Mouse (Mus musculus) limb, embryonic 14.5 days (tissue): Measurements from ENCODE around the gene Pla1a. TPM values are rescaled to one million over a fixed set of nuclear protein-coding genes. Genes with fewer than 3 reads are reported as not detected.

Experiments
- ATAC-seq: fragments of 200-750 bp; cut with Nextera tagmentation; 2 replicates; pipeline ENCODE4 v1.8.0; 2017; ENCODE audit warnings: low read depth, moderate number of reproducible peaks, moderate TSS enrichment; ENCODE audit not compliant: low FRiP score
- DNase-seq: peaks from one replicate; pipeline ENCODE4 v3.0.0-alpha.2; 2015; ENCODE audit warnings: low spot score
- H3K27ac ChIP-seq: fragments of 300-500 bp; sonication (generic); replicated peaks from 2 replicates; pipeline ENCODE4 v1.5.1; 2014; ENCODE audit warnings: low read depth, mild to moderate bottlenecking, low read length, moderate library complexity, mixed read lengths
- H3K27me3 ChIP-seq: fragments of 300-500 bp; sonication (generic); 2 replicates; pipeline ENCODE4 v1.6.1; 2014; ENCODE audit warnings: low read length, mixed read lengths; ENCODE audit not compliant: control insufficient read depth, insufficient read depth
- H3K36me3 ChIP-seq: fragments of 300-500 bp; sonication (generic); 2 replicates; pipeline ENCODE4 v1.6.1; 2014; ENCODE audit warnings: mild to moderate bottlenecking, low read length, moderate library complexity, mixed read lengths; ENCODE audit not compliant: control insufficient read depth, insufficient read depth
- H3K4me1 ChIP-seq: fragments of 300-500 bp; sonication (generic); 2 replicates; pipeline ENCODE4 v1.6.1; 2014; ENCODE audit warnings: antibody characterized with exemption, low read length, mixed read lengths; ENCODE audit not compliant: control insufficient read depth, insufficient read depth
- H3K4me2 ChIP-seq: fragments of 300-500 bp; sonication (generic); replicated peaks from 2 replicates; pipeline ENCODE4 v1.6.1; 2014; ENCODE audit warnings: low read depth, mild to moderate bottlenecking, low read length, moderate library complexity; ENCODE audit not compliant: severe bottlenecking
- H3K4me3 ChIP-seq: fragments of 300-500 bp; sonication (generic); replicated peaks from 2 replicates; pipeline ENCODE4 v1.5.1; 2014; ENCODE audit warnings: low read length
- H3K9ac ChIP-seq: fragments of 300-500 bp; sonication (generic); 2 replicates; pipeline ENCODE4 v1.6.1; 2014; ENCODE audit warnings: mild to moderate bottlenecking, low read depth, low read length, moderate library complexity; ENCODE audit not compliant: severe bottlenecking
- H3K9me3 ChIP-seq: fragments of 300-500 bp; sonication (generic); 2 replicates; pipeline ENCODE4 v1.6.1; 2016; ENCODE audit warnings: low read length; ENCODE audit not compliant: control insufficient read depth
- POLR2A ChIP-seq: fragments of 200-500 bp; IDR thresholded peaks from 2 replicates; pipeline ENCODE4 v1.8.0; 2012; ENCODE audit warnings: inconsistent platforms, mild to moderate bottlenecking, moderate library complexity, borderline replicate concordance; ENCODE audit not compliant: insufficient read depth, insufficient read length; ENCODE audit errors: extremely low read depth
- WGBS: fragments of 180-500 bp; shearing (Covaris S2); extraction: QIAGEN DNeasy Blood & Tissue Kit; methylation state at CpG from one replicate; pipeline ENCODE4 v1.1.7; 2014; 5-methylcytosine and 5-hydroxymethylcytosine counted together
- polyA plus RNA-seq, 2 experiments: library from polyadenylated mRNA; depleted of rRNA in 1 of 2; stranded (reverse) in 1 of 2; unstranded in 1 of 2; fragments of >200 nt; fragmentation: Nextera tagmentation in 1 of 2; extraction: Ambion mirVana in 1 of 2; gene quantifications; 2 replicates each; pipeline versions ENCODE4 v1.2.1 to v1.2.3; 2012 to 2014

Gene Pla1a
- polyA plus RNA-seq, 2 experiments: 0.36 to 0.85 TPM

- WGBS: 86% methylated on average over 5 of the region's 5 CpGs
These were observed 30.4 kb upstream of the Pla1a start for GRCm38 (mm10) chr16:38463305-38463704.

GRCm38 (mm10) chr16:38462161-38462560 lies 29.2 kb upstream of the Pla1a start:
- no peak for DNase-seq
- no peak overlapping the region for H3K4me3 ChIP-seq
- H3K27me3 ChIP-seq: no peaks in the 10 kb centered on the region
- ATAC-seq: no peak
- WGBS: 77% methylated on average over 7 of the region's 7 CpGs
- TF ChIP-seq POLR2A: no peak
- H3K27ac ChIP-seq: no peak overlapping the region
- no peaks in the 10 kb centered on the region for H3K36me3 ChIP-seq
- no peaks in the 10 kb centered on the region for H3K4me1 ChIP-seq
- no peak overlapping the region for H3K9ac ChIP-seq
- no peak overlapping the region for H3K4me2 ChIP-seq
- H3K9me3 ChIP-seq: no peaks in the 10 kb centered on the region

More at GRCm38 (mm10) chr16:38463305-38463704, 30.4 kb upstream of the Pla1a start:
- H3K36me3 ChIP-seq: no peaks in the 10 kb centered on the region
- TF ChIP-seq POLR2A: no peak
- H3K4me3 ChIP-seq: no peak overlapping the region
- H3K9ac ChIP-seq: no peak overlapping the region
- DNase-seq (no peak), ATAC-seq (no peak)
- no peak overlapping the region for H3K4me2 ChIP-seq
- no peaks in the 10 kb centered on the region for H3K27me3 ChIP-seq
- H3K9me3 ChIP-seq: no peaks in the 10 kb centered on the region
- no peak overlapping the region for H3K27ac ChIP-seq
- H3K4me1 ChIP-seq: no peaks in the 10 kb centered on the region

GRCm38 (mm10) chr16:38461749-38462148 lies 28.8 kb upstream of the Pla1a start:
- WGBS: 84% methylated on average over 8 of the region's 8 CpGs

GRCm38 (mm10) chr16:38459990-38460389 lies 27.0 kb upstream of the Pla1a start:
- TF ChIP-seq POLR2A: no peak
- H3K9me3 ChIP-seq: no peaks in the 10 kb centered on the region
- no peak overlapping the region for H3K9ac ChIP-seq
- no peak overlapping the region for H3K27ac ChIP-seq
- 94% methylated on average over 4 of the region's 4 CpGs for WGBS
- no peak for ATAC-seq
- H3K4me1 ChIP-seq: no peaks in the 10 kb centered on the region
- H3K4me3 ChIP-seq: no peak overlapping the region
- no peaks in the 10 kb centered on the region for H3K36me3 ChIP-seq
- no peak overlapping the region for H3K4me2 ChIP-seq
- no peak for DNase-seq
- H3K27me3 ChIP-seq: no peaks in the 10 kb centered on the region

More at GRCm38 (mm10) chr16:38461749-38462148, 28.8 kb upstream of the Pla1a start:
- DNase-seq: no peak
- Histone ChIP-seq H3K27ac (no peak overlapping the region), H3K4me1 (no peaks in the 10 kb centered on the region), H3K27me3 (no peaks in the 10 kb centered on the region), H3K9ac (no peak overlapping the region), H3K4me3 (no peak overlapping the region), H3K36me3 (no peaks in the 10 kb centered on the region), H3K9me3 (no peaks in the 10 kb centered on the region), H3K4me2 (no peak overlapping the region)
- TF ChIP-seq POLR2A: no peak
- ATAC-seq: no peak

- Histone ChIP-seq H3K4me3 (no peak overlapping the region), H3K9me3 (no peaks in the 10 kb centered on the region), H3K27me3 (no peaks in the 10 kb centered on the region), H3K9ac (no peak overlapping the region), H3K4me2 (no peak overlapping the region), H3K4me1 (no peaks in the 10 kb centered on the region), H3K27ac (no peak overlapping the region), H3K36me3 (no peaks in the 10 kb centered on the region)
- ATAC-seq (no peak), DNase-seq (no peak)
- 58% methylated on average over 6 of the region's 6 CpGs for WGBS
- no peak for TF ChIP-seq POLR2A
These were observed 25.8 kb upstream of the Pla1a start for GRCm38 (mm10) chr16:38458600-38459280.
